ENCODE assay signal across 13 mouse cellular contexts in genomic region chr4:54021069-54021829, GRCm38 (mm10).
DNase-seq lines count a peak whose midpoint lies in the region; ATAC-seq lines count a peak whose summit lies in the region.
"Had no signal": no experiment of that assay in that cellular context is flagged by ENCODE, and none has a peak within 500 bp of the region (broad histone marks: within the 10 kb centered on the region; RNA-seq: fewer than 3 reads in every experiment).

No protein-coding gene starts in this region.

- no peak overlapping the region for H3K9ac ChIP-seq in heart, embryonic 16.5 days (ENCODE audit: low read length)
- no peak overlapping the region for H3K9ac ChIP-seq in embryonic facial prominence, embryonic 11.5 days (replicated peaks; ENCODE audit: low read length)
- peak overlapping the region; percentile 51 for H3K9ac ChIP-seq in hindbrain, embryonic 13.5 days

- 55% methylated on average over 12 of the region's 12 CpGs for WGBS in heart, embryonic 16.5 days
- WGBS in embryonic facial prominence, embryonic 11.5 days, result 28% methylated on average over 12 of the region's 12 CpGs
- WGBS in hindbrain, embryonic 13.5 days, result 13% methylated on average over 12 of the region's 12 CpGs

- H3K4me1 ChIP-seq in heart, embryonic 16.5 days (ENCODE audit: control insufficient read depth, insufficient read depth, low read length), result no peaks in the 10 kb centered on the region
- H3K4me1 ChIP-seq in embryonic facial prominence, embryonic 11.5 days (ENCODE audit: control insufficient read depth, insufficient read depth, low read length), result no peaks in the 10 kb centered on the region
- H3K4me1 ChIP-seq in hindbrain, embryonic 13.5 days (replicated peaks), result peaks cover 14% of the 10 kb centered on the region

- H3K9me3 ChIP-seq in heart, embryonic 16.5 days (replicated peaks; ENCODE audit: control insufficient read depth, low read length), result no peaks in the 10 kb centered on the region
- H3K9me3 ChIP-seq in embryonic facial prominence, embryonic 11.5 days (replicated peaks; ENCODE audit: control insufficient read depth, low read length), result no peaks in the 10 kb centered on the region
- no peaks in the 10 kb centered on the region for H3K9me3 ChIP-seq in hindbrain, embryonic 13.5 days

- H3K27me3 ChIP-seq in heart, embryonic 16.5 days (ENCODE audit: control insufficient read depth, insufficient read depth, low read length), result no peaks in the 10 kb centered on the region
- H3K27me3 ChIP-seq in embryonic facial prominence, embryonic 11.5 days (ENCODE audit: control insufficient read depth, insufficient read depth, low read length), result no peaks in the 10 kb centered on the region
- no peaks in the 10 kb centered on the region for H3K27me3 ChIP-seq in hindbrain, embryonic 13.5 days

- intact Hi-C loops in heart, postnatal 36 days (cut with DNase I), result no loop called here

- no peak for ATAC-seq in heart, embryonic 16.5 days (replicated peaks; ENCODE audit: extremely low read depth, insufficient read depth, low FRiP score)
- ATAC-seq in embryonic facial prominence, embryonic 11.5 days (replicated peaks; ENCODE audit: insufficient number of reproducible peaks, low FRiP score, low TSS enrichment, low read depth), result peak; percentile 78
- peak; percentile 76 for ATAC-seq in hindbrain, embryonic 13.5 days (ENCODE audit: low FRiP score)
- ATAC-seq: intestine, postnatal 0 days had no signal

- peak overlapping the region; percentile 6; the same call in 1 of the 2 replicates for H3K4me2 ChIP-seq in heart, embryonic 16.5 days (ENCODE audit: low read depth, low read length)
- no peak overlapping the region for H3K4me2 ChIP-seq in embryonic facial prominence, embryonic 11.5 days (ENCODE audit: low read depth, low read length)
- peak overlapping the region; percentile 32 for H3K4me2 ChIP-seq in hindbrain, embryonic 13.5 days

- no peak overlapping the region for H3K27ac ChIP-seq in heart, embryonic 16.5 days (ENCODE audit: low read length)
- H3K27ac ChIP-seq in embryonic facial prominence, embryonic 11.5 days (replicated peaks; ENCODE audit: low read depth, low read length), result no peak overlapping the region
- H3K27ac ChIP-seq in hindbrain, embryonic 13.5 days, result peak overlapping the region; percentile 88
- H3K27ac ChIP-seq: macrophage had no signal

- no peak overlapping the region for H3K4me3 ChIP-seq in heart, embryonic 16.5 days (ENCODE audit: low read length)
- H3K4me3 ChIP-seq in embryonic facial prominence, embryonic 11.5 days (ENCODE audit: low read depth, low read length), result no peak overlapping the region
- no peak overlapping the region for H3K4me3 ChIP-seq in hindbrain, embryonic 13.5 days
- H3K4me3 ChIP-seq: erythroblast, embryonic 14.5 days had no signal

- no peak for DNase-seq in heart, postnatal 36 days
- peak; percentile 9 for DNase-seq in embryonic facial prominence, embryonic 11.5 days (ENCODE audit: low spot score)
- DNase-seq in neural tube, embryonic 10.5 days (ENCODE audit: extremely low spot score, low spot score), result peak; percentile 59
- DNase-seq in layer of hippocampus, adult 11-12 months (ENCODE audit: low spot score), result no peak
- no peak for DNase-seq in lung, postnatal 25 days (ENCODE audit: low spot score)
- no peak for DNase-seq in right cerebral cortex, postnatal 25 days
- DNase-seq: left cerebral cortex, postnatal 4 days; thymus, adult 2 months had no signal

- H3K36me3 ChIP-seq in heart, embryonic 16.5 days (ENCODE audit: control insufficient read depth, insufficient read depth), result no peaks in the 10 kb centered on the region
- no peaks in the 10 kb centered on the region for H3K36me3 ChIP-seq in embryonic facial prominence, embryonic 11.5 days (replicated peaks; ENCODE audit: control insufficient read depth, insufficient read depth, low read depth, low read length)
- no peaks in the 10 kb centered on the region for H3K36me3 ChIP-seq in hindbrain, embryonic 13.5 days

Comparison
In these comparisons a context has a peak if more than half of its experiments do, and no peak if none do; other contexts are left out.
1. DNase-seq: peak in embryonic facial prominence, embryonic 11.5 days (single experiment) and neural tube, embryonic 10.5 days (single experiment); none in heart, postnatal 36 days (0 of 2), layer of hippocampus, adult 11-12 months (single experiment), lung, postnatal 25 days (single experiment) and right cerebral cortex, postnatal 25 days (single experiment).